In genomic region chr7:137468174-137468573, GRCm38 (mm10) we compare ENCODE assay signal across 8 mouse cellular contexts. TPM values are rescaled to one million over a fixed set of nuclear protein-coding genes. Genes with fewer than 3 reads are reported as not detected.
A peak's percentile ranks its signal among the peaks of the same experiment; 100 is the strongest.
DNase-seq lines count a peak whose midpoint lies in the region; ATAC-seq lines count a peak whose summit lies in the region.

No protein-coding gene starts in this region.

- intact Hi-C loops in heart, postnatal 25 days (cut with DNase I): loop anchor here (5.0 to 10.0 kb wide), 2 partner anchors 143 to 1631 kb away; no protein-coding TSS in a partner anchor
- intact Hi-C loops in gastrocnemius, postnatal 14 days (cut with DNase I; ENCODE audit: low total_unique reads): no loop called here

- ATAC-seq in CD4-positive, CD25-positive, alpha-beta regulatory T cell, adult 4 months: peak; percentile 54
- ATAC-seq in erythroblast, adult 5-6 weeks (replicated peaks; ENCODE audit: low FRiP score, poor library complexity, severe bottlenecking): no peak; the same call in 1 of the 2 replicates

- peak; percentile 20 for DNase-seq in heart, adult 8-10 months (ENCODE audit: low spot score)
- no peak for DNase-seq in heart, postnatal 25 days (ENCODE audit: low spot score)
- DNase-seq in adrenal gland, postnatal 10 days: peak; percentile 66
- peak; percentile 52 for DNase-seq in gastrocnemius, postnatal 14 days
- DNase-seq in layer of hippocampus, adult 9-10 months (ENCODE audit: low spot score): peak; percentile 36
- peak; percentile 26 for DNase-seq in naive thymus-derived CD4-positive, alpha-beta T cell, adult 2 months (ENCODE audit: low read depth)

RNA-seq across cellular contexts. Expression of gene Glrx3, which starts 30.8 kb away (rescaled TPM):
- total RNA-seq in heart, adult 8-10 months (2022): 100 to 1,000 TPM; 139 to 161 (median 149) TPM
- 100 to 1,000 TPM; 133 to 136 TPM for total RNA-seq in heart, postnatal 25 days (2021)
- 100 to 1,000 TPM in 1 of 2 experiments, 10 to 100 TPM in 1; 90.9 to 121 TPM for polyA plus RNA-seq in CD4-positive, CD25-positive, alpha-beta regulatory T cell, adult 4 months (2017; shearing (Covaris generic))
- total RNA-seq in adrenal gland, postnatal 10 days (2021): 100 to 1,000 TPM; 119 to 129 TPM
- total RNA-seq in gastrocnemius, postnatal 14 days (2021): 10 to 100 TPM; 83.3 to 90.5 TPM
- 22.7 and 25.7 TPM in 2 replicates for total RNA-seq in erythroblast, adult 5-6 weeks (2015; ENCODE audit: low replicate concordance)
- 27.1 and 28.6 TPM in 2 replicates for total RNA-seq in erythroblast, adult 5-6 weeks (2017; ENCODE audit: low replicate concordance)

RNA-seq across cellular contexts. Expression of gene 9430038I01Rik, which starts 57.6 kb away (rescaled TPM):
- total RNA-seq in heart, adult 8-10 months (2022): 1 to 10 TPM; 7.8 to 10.0 (median 8.8) TPM
- 1 to 10 TPM; 6.9 to 7.8 TPM for total RNA-seq in heart, postnatal 25 days (2021)
- 1 to 10 TPM; 7.1 to 7.6 TPM for polyA plus RNA-seq in CD4-positive, CD25-positive, alpha-beta regulatory T cell, adult 4 months (2017; shearing (Covaris generic))
- 10 to 100 TPM in 1 of 2 experiments, 1 to 10 TPM in 1; 9.3 to 10.6 TPM for total RNA-seq in adrenal gland, postnatal 10 days (2021)
- 1 to 10 TPM; 3.6 to 4.6 TPM for total RNA-seq in gastrocnemius, postnatal 14 days (2021)
- total RNA-seq in erythroblast, adult 5-6 weeks (2015; ENCODE audit: low replicate concordance): 6.9 TPM in 1 of 2 replicates, not detected in the other
- total RNA-seq in erythroblast, adult 5-6 weeks (2017; ENCODE audit: low replicate concordance): 0.51 and 5.0 TPM in 2 replicates
